Mouse (Mus musculus): ENCODE data around the gene Phb2. TPM values are rescaled to one million over a fixed set of nuclear protein-coding genes. Genes with fewer than 3 reads are reported as not detected.

The Phb2 gene
- polyA plus RNA-seq, 1 experiment from 2014 or later: 257 TPM

DNA sequence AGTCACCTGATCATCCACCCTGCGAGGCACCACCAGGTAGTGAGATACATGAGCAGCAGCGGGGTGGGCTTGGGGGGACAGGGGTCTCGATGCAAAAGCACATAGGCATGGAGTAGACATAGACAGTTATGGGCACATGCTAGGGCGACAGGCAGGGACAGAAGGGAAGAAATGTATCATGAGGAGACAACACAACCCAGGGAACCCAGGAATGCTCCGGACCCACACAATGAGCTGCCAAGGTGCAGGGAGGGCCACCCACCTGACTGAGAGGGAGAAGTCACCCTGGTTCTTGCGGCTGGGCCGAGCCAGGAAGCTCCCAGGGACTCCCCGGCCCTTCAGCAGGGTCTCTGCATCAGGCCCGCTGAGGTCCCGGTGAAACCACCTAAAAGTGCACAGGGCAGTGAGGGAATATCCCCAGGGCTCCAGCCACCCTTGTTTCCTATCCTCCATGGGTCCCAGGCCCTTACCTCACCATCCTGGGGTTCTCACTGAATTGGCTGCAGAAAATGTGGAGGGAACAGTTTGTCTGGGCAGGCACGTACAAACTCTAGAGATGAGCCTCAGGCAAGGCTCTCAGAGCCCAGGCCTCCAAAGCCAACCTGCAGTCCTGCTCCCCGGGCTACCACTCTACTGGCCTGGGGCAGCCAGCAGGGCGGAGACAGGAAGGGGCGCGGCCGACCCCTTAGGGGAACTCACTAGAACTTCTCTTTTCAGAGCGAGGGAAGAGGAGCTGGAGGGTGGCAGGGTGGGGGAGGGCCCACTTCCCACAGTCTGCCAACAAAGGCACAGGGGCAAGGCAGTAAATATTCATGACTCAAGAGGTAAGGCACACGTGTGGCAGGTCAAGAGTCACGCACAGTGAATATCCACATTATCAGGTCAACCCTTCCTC is 20.6 kb downstream of the Phb2 start:
- no peak overlapping the region for H3K4me2 ChIP-seq
- H3K9ac ChIP-seq: peak overlapping the region; percentile 36
- 57% methylated on average over 19 of the region's 19 CpGs for WGBS

DNA sequence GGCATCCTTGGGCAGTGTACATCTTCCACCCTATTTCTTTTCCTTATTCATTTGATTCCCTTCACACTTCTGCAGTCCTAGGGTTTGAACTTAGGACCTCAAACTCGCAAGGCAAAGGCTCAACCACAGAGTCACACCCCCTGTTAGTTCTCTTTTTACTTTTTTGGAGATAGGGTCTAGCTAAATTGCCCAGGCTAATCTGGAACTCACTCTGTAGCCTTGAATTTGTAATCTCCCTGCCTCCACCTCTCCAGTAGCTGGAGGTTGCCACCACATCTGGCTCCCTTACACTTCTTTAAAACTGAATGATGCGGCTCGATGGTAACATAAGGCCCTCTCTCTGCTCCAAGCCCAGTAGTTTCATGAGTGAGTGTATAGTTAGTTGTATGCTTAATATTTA is 22.3 kb downstream of the Phb2 start:
- no peak overlapping the region for H3K27ac ChIP-seq
- no peaks in the 10 kb centered on the region for H3K9me3 ChIP-seq
- ATAC-seq (ENCODE audit: low FRiP score): no peak
- H3K27me3 ChIP-seq: no peaks in the 10 kb centered on the region
- H3K36me3 ChIP-seq: no peaks in the 10 kb centered on the region
- H3K4me2 ChIP-seq: no peak overlapping the region
- H3K9ac ChIP-seq: no peak overlapping the region
- WGBS: 90% methylated on average over 3 of the region's 3 CpGs
- no peak overlapping the region for H3K4me3 ChIP-seq
- H3K4me1 ChIP-seq (replicated peaks): peaks cover 14% of the 10 kb centered on the region

More for the DNA sequence above, 20.6 kb downstream of the Phb2 start:
- no peaks in the 10 kb centered on the region for H3K9me3 ChIP-seq
- no peak; the same call in 1 of the 2 replicates for ATAC-seq (ENCODE audit: low FRiP score)
- no peak overlapping the region for H3K27ac ChIP-seq
- no peaks in the 10 kb centered on the region for H3K4me1 ChIP-seq (replicated peaks)
- H3K27me3 ChIP-seq: no peaks in the 10 kb centered on the region
- H3K36me3 ChIP-seq: no peaks in the 10 kb centered on the region
- no peak overlapping the region for H3K4me3 ChIP-seq

DNA sequence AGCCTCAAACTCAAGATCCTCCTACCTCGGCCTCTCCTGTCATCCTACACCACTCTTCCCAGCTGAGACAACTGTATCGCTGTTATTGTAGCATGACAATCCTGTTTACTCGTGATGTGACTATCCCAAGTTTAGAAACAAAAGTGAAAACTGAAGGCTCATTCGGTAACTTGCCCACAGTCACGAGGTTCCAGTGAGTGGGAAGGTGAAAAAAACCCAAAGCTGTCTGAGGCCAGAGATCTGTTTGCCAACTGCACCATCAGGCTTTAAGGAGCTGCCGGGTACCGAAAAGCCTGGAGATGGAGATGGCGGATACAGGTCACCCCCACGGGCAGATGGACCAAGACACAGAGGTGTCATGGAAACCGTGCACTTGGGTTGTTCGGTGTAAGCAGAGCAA is 24.9 kb downstream of the Phb2 start:
- 93% methylated on average over 11 of the region's 11 CpGs for WGBS
- Histone ChIP-seq H3K27me3 (no peaks in the 10 kb centered on the region), H3K4me1 (replicated peaks) (peaks cover 28% of the 10 kb centered on the region), H3K9me3 (no peaks in the 10 kb centered on the region), H3K9ac (no peak overlapping the region), H3K4me3 (no peak overlapping the region), H3K36me3 (no peaks in the 10 kb centered on the region), H3K27ac (no peak overlapping the region), H3K4me2 (no peak overlapping the region)
- no peak for ATAC-seq (ENCODE audit: low FRiP score)

DNA sequence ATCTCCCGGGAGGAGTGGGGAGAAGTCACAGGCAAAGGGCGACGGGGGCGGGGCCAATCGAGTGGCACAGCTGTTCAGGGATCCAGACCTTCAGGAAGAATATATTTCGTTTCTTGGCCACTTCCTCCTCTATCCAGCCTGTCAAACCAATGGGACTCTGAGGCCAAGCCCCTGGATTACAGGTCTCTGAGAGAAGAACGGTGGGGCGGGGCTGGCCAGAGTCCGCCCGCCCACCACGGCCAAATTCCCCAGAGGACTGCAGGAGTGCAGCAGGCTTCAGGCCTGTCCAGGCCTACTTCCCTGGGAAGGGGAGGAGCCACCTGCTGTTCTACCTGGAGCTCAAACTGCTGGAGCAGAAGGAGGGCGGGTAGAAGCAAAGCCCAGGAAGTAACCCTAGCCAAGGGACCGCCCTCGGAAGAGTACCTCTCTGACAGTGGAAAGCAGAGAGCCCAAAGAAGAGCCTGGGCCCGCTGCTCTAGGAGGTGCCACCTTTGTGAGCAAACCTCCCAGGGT is 26.4 kb downstream of the Phb2 start, which contains the start of gene Ptpn6:
Gene Ptpn6, minus strand, starts transcription at position 204 of the 513 bp plus-strand sequence.
- peak within 1 kb of the TSS; percentile 58 for H3K9ac ChIP-seq
- 30% methylated on average over 15 of the region's 15 CpGs for WGBS
- ATAC-seq (ENCODE audit: low FRiP score): no peak

DNA sequence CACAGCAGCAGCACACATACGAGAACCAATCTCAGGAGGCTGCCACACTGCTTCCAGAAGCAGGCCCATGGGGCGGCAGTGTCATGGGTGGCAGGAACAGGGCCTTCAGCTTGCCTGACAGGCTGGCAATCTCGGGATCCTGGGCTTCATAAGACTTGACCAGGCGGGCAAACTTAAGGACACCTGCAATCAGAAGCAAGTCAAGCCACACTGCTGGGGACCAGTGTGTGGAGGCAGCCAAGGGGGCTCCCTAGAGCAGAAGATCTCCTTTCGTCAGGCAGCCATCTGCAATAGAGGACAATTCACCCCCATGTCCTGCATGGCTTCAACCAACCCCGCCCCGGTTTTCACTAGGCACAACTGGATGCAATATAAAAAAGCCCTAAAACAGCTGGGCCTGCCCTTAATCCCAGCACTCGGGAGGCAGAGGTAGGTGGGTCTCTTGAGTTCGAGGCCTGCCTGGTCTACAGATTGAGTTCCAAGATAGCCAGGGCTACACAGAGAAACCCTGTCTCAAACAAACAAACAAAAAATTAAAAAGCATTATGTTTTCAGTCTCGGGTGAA is 27.2 kb downstream of the Phb2 start:
- Histone ChIP-seq H3K4me2 (peak overlapping the region; percentile 73), H3K4me1 (replicated peaks) (peaks cover 30% of the 10 kb centered on the region), H3K27me3 (no peaks in the 10 kb centered on the region), H3K9me3 (no peaks in the 10 kb centered on the region), H3K27ac (peak overlapping the region; percentile 100; the same call in 1 of the 2 replicates), H3K4me3 (peak overlapping the region; percentile 70), H3K36me3 (peaks cover 22% of the 10 kb centered on the region), H3K9ac (peak overlapping the region; percentile 58; the same call in 1 of the 2 replicates)
- ATAC-seq (ENCODE audit: low FRiP score): no peak
- 87% methylated on average over 10 of the region's 10 CpGs for WGBS

More for the DNA sequence above, 26.4 kb downstream of the Phb2 start, which contains the start of gene Ptpn6:
- H3K4me3 ChIP-seq: peak within 1 kb of the TSS; percentile 70
- H3K4me2 ChIP-seq: peak within 1 kb of the TSS; percentile 73
- peaks cover 14% of the 10 kb centered on the region for H3K36me3 ChIP-seq
- H3K27ac ChIP-seq: peak within 1 kb of the TSS; percentile 100; the same call in 1 of the 2 replicates
- no peaks in the 10 kb centered on the region for H3K9me3 ChIP-seq
- H3K27me3 ChIP-seq: no peaks in the 10 kb centered on the region
- peaks cover 30% of the 10 kb centered on the region for H3K4me1 ChIP-seq (replicated peaks)

DNA sequence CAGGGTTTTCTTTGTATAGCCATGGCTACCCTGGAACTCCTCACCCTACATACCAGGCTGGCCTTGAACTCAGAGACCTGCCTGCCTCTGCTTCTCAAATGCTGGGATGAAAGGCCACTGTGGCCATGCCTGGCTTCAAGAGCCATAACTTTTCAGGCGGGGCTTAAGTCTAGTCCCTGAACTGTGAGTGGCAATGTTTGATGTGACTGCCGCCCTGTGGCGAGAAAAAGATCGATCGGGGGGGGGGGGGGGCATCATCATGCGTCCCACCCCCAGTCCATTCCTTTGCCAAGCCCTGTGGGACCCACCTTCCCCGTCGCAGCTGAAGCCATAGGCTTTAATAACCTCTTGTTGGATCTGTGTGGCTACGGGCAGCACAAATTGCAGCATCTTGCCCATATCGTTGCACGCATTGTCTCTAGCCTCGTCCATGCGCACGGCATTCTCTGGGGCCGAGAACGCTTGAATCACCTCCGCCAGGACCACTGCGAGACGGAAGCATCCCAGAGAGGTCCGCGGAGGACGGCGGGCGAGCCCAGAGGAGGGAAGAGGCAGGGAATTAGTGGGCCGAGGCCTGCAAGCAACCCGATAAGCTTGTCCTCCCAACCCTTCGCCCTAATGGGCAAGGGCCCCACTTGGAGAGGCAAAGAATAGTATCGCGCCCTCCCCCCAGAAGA is 28.2 kb downstream of the Phb2 start:
- peak overlapping the region; percentile 70 for H3K4me3 ChIP-seq
- WGBS: under 1% methylated on average over 25 of the region's 29 CpGs
- no peaks in the 10 kb centered on the region for H3K9me3 ChIP-seq
- ATAC-seq (ENCODE audit: low FRiP score): peak; percentile 33
- peaks cover 30% of the 10 kb centered on the region for H3K36me3 ChIP-seq
- H3K9ac ChIP-seq: peak overlapping the region; percentile 96
- H3K4me1 ChIP-seq (replicated peaks): peaks cover 38% of the 10 kb centered on the region
- peak overlapping the region; percentile 100 for H3K27ac ChIP-seq
- peak overlapping the region; percentile 73 for H3K4me2 ChIP-seq
- H3K27me3 ChIP-seq: no peaks in the 10 kb centered on the region

DNA sequence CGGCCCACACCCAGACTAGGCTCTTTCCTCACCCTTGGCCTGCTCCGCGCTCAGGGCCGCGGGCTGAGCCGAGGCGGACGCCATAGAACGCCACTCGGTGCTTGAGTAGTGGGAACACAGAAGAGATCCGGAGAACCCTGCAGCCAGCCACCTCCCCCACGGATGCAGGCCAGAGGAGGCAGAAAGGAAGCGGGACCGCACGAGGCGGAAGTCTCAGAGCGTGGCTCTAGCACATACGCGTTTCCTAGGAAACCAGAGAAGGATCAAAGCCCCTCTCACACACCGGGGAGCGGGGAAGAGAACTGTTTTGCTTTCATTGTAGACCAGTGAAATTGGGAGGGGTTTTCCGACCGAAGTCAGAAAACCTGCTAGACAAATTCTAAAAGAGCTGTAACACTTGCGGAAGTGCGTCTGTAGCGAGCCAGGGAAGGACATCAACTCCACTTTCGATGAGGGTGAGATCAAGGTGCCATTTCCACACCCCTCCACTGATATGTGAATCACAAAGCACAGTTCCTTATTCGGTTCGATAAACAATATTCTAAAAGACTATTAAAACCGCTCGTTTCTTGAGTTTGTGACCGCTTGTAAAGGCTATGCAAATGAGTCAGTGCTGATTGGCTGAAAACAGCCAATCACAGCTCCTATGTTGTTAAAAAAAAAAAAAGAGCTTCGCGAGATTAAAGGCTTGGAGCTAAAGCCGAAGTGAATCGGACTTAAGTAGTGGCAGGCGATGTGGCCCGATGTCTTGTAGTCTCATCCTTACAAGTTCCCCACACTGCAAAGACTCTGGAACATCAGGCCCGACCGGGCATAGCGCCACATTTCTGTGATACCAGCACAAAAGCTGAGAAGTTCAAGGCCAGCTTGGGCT is 29.0 kb downstream of the Phb2 start, which contains the start of gene Grcc10:
Gene Grcc10, minus strand, starts transcription at position 487 of the 874 bp plus-strand sequence.
- under 1% methylated on average over 41 of the region's 41 CpGs for WGBS
- peaks cover 42% of the 10 kb centered on the region for H3K4me1 ChIP-seq (replicated peaks)
- H3K9ac ChIP-seq: peak within 1 kb of the TSS; percentile 96
- H3K36me3 ChIP-seq: peaks cover 30% of the 10 kb centered on the region
- peak within 1 kb of the TSS; percentile 73 for H3K4me2 ChIP-seq
- no peaks in the 10 kb centered on the region for H3K9me3 ChIP-seq
- H3K4me3 ChIP-seq: peak within 1 kb of the TSS; percentile 70
- ATAC-seq (ENCODE audit: low FRiP score): peak; percentile 79
- H3K27ac ChIP-seq: peak within 1 kb of the TSS; percentile 100
- H3K27me3 ChIP-seq: no peaks in the 10 kb centered on the region

DNA sequence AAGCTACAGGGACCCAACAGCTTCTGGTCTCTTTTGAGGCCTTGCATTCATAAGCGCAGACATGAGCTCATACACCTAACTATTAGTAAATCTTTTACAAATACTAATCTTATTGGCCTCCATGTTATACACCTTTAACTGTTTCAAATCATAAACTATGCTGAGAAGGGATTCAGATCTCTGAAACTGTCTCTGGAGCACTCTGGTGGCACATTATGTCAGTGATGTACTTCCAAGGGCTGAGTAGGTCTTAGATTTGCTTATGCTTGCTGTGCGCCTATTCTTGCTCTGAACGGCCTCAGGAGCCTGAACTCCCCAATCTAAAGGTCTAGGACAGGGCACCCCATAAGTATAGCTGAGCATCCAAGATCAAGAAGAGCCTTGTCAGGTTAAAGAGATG is 29.7 kb downstream of the Phb2 start:
- ATAC-seq (ENCODE audit: low FRiP score): no peak
- Histone ChIP-seq H3K9me3 (no peaks in the 10 kb centered on the region), H3K4me2 (peak overlapping the region; percentile 73), H3K36me3 (peaks cover 36% of the 10 kb centered on the region), H3K4me3 (peak overlapping the region; percentile 70; the same call in 1 of the 2 replicates), H3K4me1 (replicated peaks) (peaks cover 49% of the 10 kb centered on the region), H3K9ac (peak overlapping the region; percentile 96), H3K27me3 (no peaks in the 10 kb centered on the region), H3K27ac (peak overlapping the region; percentile 100)
- WGBS: 72% methylated on average over 3 of the region's 3 CpGs

DNA sequence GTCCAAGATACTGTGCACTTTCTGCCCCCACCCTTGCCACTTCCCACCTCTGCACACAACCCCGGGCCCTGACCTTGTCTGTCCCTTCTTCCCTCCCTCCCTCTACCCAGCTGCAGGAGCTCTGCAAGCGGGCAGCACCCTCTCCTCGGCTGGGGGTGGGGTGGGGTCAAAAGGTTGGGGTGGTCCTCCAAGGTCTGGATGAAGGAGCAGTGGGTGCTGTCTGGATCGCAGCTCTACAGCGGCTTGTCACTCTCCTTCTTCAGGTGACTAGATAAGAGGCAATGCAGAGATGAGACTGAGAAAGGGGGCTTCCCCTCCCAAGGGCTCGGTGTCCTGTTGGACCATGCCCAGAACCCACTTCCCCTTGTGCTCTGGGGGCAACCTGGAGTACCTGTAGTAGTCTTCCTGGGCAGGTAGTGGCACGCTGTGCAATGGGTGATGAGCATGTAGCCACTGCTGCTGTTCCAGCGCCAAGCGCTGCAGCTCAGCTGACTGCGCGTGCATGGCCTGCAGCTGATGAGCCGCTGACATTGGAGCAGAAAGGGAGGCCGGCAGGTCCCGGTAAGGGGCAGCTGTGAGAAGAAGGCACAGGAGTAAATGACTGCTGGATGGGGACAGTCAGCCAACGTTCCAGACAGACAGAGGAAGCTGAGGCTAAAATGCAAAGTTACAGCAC is 30.8 kb downstream of the Phb2 start:
- WGBS: 90% methylated on average over 15 of the region's 15 CpGs
- no peak overlapping the region for H3K9ac ChIP-seq
- peaks cover 54% of the 10 kb centered on the region for H3K4me1 ChIP-seq (replicated peaks)
- ATAC-seq (ENCODE audit: low FRiP score): no peak
- H3K4me3 ChIP-seq: no peak overlapping the region
- H3K9me3 ChIP-seq: no peaks in the 10 kb centered on the region
- no peak overlapping the region for H3K4me2 ChIP-seq
- H3K27me3 ChIP-seq: no peaks in the 10 kb centered on the region
- H3K27ac ChIP-seq: no peak overlapping the region
- peaks cover 47% of the 10 kb centered on the region for H3K36me3 ChIP-seq

DNA sequence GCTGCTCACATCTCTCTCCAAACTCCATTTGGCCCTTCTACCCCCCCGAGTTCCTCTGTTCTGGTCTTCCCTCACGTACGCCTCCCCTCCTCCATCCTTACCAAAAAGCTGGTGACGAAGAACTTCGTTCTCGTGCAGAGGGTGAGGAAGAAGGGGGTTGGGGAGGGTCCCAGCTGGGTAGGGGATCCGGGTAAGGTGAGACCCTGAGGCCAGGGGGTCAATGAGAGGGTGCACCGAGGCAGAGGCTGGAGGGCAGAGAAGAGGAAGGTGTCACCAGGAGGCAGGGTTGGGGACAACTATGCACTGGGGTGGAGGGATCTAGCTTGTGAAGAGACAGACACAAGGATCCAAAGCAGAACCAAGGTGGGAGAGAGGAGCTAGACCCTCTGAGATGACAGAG is 31.5 kb downstream of the Phb2 start:
- H3K36me3 ChIP-seq: peaks cover 54% of the 10 kb centered on the region
- no peak overlapping the region for H3K4me2 ChIP-seq
- H3K9ac ChIP-seq: no peak overlapping the region
- 94% methylated on average over 8 of the region's 8 CpGs for whole genome bisulfite sequencing
- no peak overlapping the region for H3K4me3 ChIP-seq
- no peaks in the 10 kb centered on the region for H3K9me3 ChIP-seq
- peaks cover 48% of the 10 kb centered on the region for H3K4me1 ChIP-seq (replicated peaks)
- H3K27ac ChIP-seq: no peak overlapping the region
- no peaks in the 10 kb centered on the region for H3K27me3 ChIP-seq
- no peak for ATAC-seq (ENCODE audit: low FRiP score)
